Mouse (Mus musculus): Measurements from ENCODE around the gene Thada.

- TF ChIP-seq CTCF (IDR thresholded peaks at IDR 0.05; ENCODE audit: low read depth) (no peak), EP300 (optimal IDR thresholded peaks at IDR 0.05) (no peak)
These were observed 12.3 kb upstream of the Thada start for GRCm38 (mm10) chr17:84478276-84478675.

Measured in stomach, postnatal 0 days (tissue).